Mouse (Mus musculus) G1E (cell line): ENCODE measurements around the gene Zfp213. TPM values are rescaled to one million over a fixed set of nuclear protein-coding genes. Genes with fewer than 3 reads are reported as not detected.

Experiments
- ATAC-seq: 2 replicates; pipeline ENCODE4 v1.8.0; 2016; ENCODE audit warnings: mild to moderate bottlenecking; ENCODE audit not compliant: insufficient number of reproducible peaks, poor library complexity, low FRiP score, severe bottlenecking; ENCODE audit errors: extremely low read depth
- DNase-seq: peaks from one replicate; pipeline ENCODE4 v3.0.0; 2012; ENCODE audit warnings: low spot score
- H3K27me3 ChIP-seq: 2 replicates; pipeline ENCODE4 v1.6.1; 2012; ENCODE audit warnings: mild to moderate bottlenecking, low read length, inconsistent platforms; ENCODE audit not compliant: insufficient read depth
- H3K36me3 ChIP-seq: replicated peaks from 2 replicates; pipeline ENCODE3; 2012; ENCODE audit warnings: mild to moderate bottlenecking, inconsistent platforms
- H3K4me1 ChIP-seq: 2 replicates; pipeline ENCODE4 v1.6.1; 2012; ENCODE audit warnings: low read depth, low read length, inconsistent platforms, mixed read lengths; ENCODE audit not compliant: insufficient read depth
- H3K4me3 ChIP-seq: 2 replicates; pipeline ENCODE4 v1.5.1; 2012; ENCODE audit warnings: low read depth, mild to moderate bottlenecking, inconsistent platforms, low read length, moderate library complexity, mixed read lengths
- H3K9me3 ChIP-seq: replicated peaks from 2 replicates; pipeline ENCODE4 v1.6.1; 2012; ENCODE audit warnings: inconsistent platforms
- CTCF ChIP-seq: IDR thresholded peaks from 2 replicates; pipeline ENCODE4 v1.5.1; 2012; ENCODE audit warnings: low read depth, low read length, inconsistent platforms, mixed read lengths
- GATA1 ChIP-seq: IDR thresholded peaks from 2 replicates; pipeline ENCODE4 v1.6.1; 2012; ENCODE audit warnings: borderline replicate concordance, low read length, inconsistent platforms, mixed read lengths
- GATA2 ChIP-seq: IDR thresholded peaks from 2 replicates; pipeline ENCODE4 v1.6.1; 2012; ENCODE audit warnings: low read depth, low read length, inconsistent platforms, borderline replicate concordance
- POLR2AphosphoS5 ChIP-seq: IDR thresholded peaks from 2 replicates; pipeline ENCODE4 v1.6.1; 2012; ENCODE audit warnings: low read depth, low read length, inconsistent platforms; ENCODE audit not compliant: insufficient replicate concordance
- TAL1 ChIP-seq: conservative IDR thresholded peaks from 2 replicates; pipeline ENCODE4 v1.6.1; 2012; ENCODE audit warnings: low read depth, low read length, inconsistent platforms, mixed read lengths
- polyA plus RNA-seq: library from polyadenylated mRNA; stranded (reverse); fragments of >175 nt; gene quantifications from 2 replicates; pipeline ENCODE4 v1.2.3, GENCODE M21; 2012
- total RNA-seq, 2 experiments: library from RNA; stranded (forward) in 1 of 2; stranded (reverse) in 1 of 2; fragments of 200-1000 nt in 1 of 2; fragments of >200 nt in 1 of 2; fragmentation: Nextera tagmentation in 1 of 2; gene quantifications; 2 replicates each; pipeline ENCODE4 v1.2.3; 2014 to 2017

Zfp213 gene
- total and polyA plus RNA-seq, 3 experiments = 4.2 to 7.3 (median 4.4) TPM

DNA sequence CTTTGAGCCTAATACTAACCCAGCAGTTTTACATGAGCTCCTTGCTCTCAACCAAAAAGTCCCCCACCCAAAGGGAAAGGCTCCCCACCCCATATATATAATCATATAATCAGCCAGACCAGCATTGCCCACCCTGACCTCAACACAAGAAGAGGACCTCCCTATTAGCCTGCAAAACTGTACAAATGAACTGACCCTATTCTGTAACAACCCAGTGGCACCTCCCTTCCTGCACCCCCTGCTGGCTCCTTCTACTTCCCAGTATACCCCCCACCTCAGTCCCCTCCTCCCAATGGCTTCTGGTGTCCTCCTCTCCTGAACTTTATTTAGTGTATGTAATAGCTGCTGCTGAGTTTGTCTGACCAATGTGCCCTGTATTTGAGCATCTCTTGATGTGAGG, 12.6 kb downstream of the Zfp213 start:
- Histone ChIP-seq H3K9me3 (no peaks in the 10 kb centered on the region), H3K4me1 (peaks cover 46% of the 10 kb centered on the region), H3K4me3 (peak overlapping the region; percentile 73), H3K27me3 (peaks cover 3% of the 10 kb centered on the region), H3K36me3 (peaks cover 20% of the 10 kb centered on the region)
- DNase-seq (no peak), ATAC-seq (no peak)
- no peak for TF ChIP-seq POLR2AphosphoS5

DNA sequence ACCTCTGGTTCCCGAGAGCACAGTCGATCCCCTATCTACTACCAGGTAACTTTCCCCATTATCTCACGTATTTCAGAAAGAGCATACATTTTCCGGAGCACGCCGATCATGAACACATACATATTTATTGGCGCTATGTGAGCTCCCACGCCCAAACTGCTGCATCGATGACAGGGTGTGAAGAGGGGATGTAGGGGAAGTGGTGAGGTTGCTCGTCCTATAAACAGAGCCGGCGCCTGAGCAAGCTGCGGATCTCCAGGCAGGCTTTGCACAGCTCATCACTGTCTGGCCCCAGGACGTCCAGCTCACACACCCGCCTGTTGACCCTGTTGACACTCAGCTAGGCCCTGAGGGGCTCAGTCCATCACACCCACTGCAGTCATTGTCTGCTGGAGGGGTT, 13.2 kb downstream of the Zfp213 start:
- Histone ChIP-seq H3K36me3 (peaks cover 14% of the 10 kb centered on the region), H3K4me1 (peaks cover 48% of the 10 kb centered on the region), H3K27me3 (peaks cover 3% of the 10 kb centered on the region), H3K9me3 (no peaks in the 10 kb centered on the region), H3K4me3 (peak overlapping the region; percentile 73)
- ATAC-seq = 0 out of 2 replicates have a peak, but pooled peaks have one; percentile 7
- no peak for TF ChIP-seq GATA1
- no peak for TF ChIP-seq POLR2AphosphoS5
- no peak for TF ChIP-seq CTCF
- TF ChIP-seq GATA2 = no peak
- TF ChIP-seq TAL1 = no peak
- DNase-seq = no peak

- H3K4me1 ChIP-seq = peaks cover 48% of the 10 kb centered on the region
- ATAC-seq = peak; percentile 43
Observed at GRCm38 (mm10) chr17:23550188-23550791, 13.7 kb downstream of the Zfp213 start.

DNA sequence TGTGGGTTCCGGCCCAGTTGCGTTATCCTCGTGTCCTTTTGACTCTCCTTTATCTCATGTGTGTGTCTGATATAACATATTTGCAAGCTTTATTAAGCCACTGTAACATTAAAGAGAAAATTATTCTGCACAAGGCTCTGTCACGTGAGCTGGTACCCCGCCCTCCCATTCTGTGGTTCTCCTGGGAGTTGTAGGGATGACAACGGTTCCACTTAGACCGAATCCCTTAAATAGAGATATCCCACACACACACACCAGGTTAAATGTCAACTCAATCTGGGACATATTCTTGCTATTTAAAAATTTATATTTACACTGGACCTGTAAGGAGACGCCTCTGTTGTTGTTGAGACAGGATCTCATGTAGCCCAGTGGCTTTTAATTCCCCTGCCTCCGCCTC, 14.6 kb downstream of the Zfp213 start:
- TF ChIP-seq POLR2AphosphoS5 (no peak), CTCF (no peak), GATA1 (no peak), GATA2 (no peak), TAL1 (no peak)
- peaks cover 1% of the 10 kb centered on the region for H3K36me3 ChIP-seq
- peaks cover 52% of the 10 kb centered on the region for H3K4me1 ChIP-seq
- no peak for ATAC-seq
- peak overlapping the region; percentile 73 for H3K4me3 ChIP-seq
- no peak for DNase-seq
- peaks cover 3% of the 10 kb centered on the region for H3K27me3 ChIP-seq
- no peaks in the 10 kb centered on the region for H3K9me3 ChIP-seq

More at GRCm38 (mm10) chr17:23550188-23550791, 13.7 kb downstream of the Zfp213 start:
- Histone ChIP-seq H3K4me3 (peak overlapping the region; percentile 73), H3K9me3 (no peaks in the 10 kb centered on the region), H3K36me3 (peaks cover 9% of the 10 kb centered on the region), H3K27me3 (peaks cover 3% of the 10 kb centered on the region)
- peak; percentile 50 for DNase-seq
- TF ChIP-seq POLR2AphosphoS5 = no peak
- no peak for TF ChIP-seq GATA2
- no peak for TF ChIP-seq CTCF
- TF ChIP-seq GATA1 = no peak
- no peak for TF ChIP-seq TAL1

GRCm38 (mm10) chr17:23548615-23549014, 15.4 kb downstream of the Zfp213 start:
- peak; percentile 32 for ATAC-seq
- peak overlapping the region; percentile 73 for H3K4me3 ChIP-seq
- no peaks in the 10 kb centered on the region for H3K36me3 ChIP-seq
- no peak for TF ChIP-seq GATA1
- TF ChIP-seq GATA2 = no peak
- TF ChIP-seq CTCF = no peak
- no peak for TF ChIP-seq POLR2AphosphoS5
- no peak for TF ChIP-seq TAL1
- no peaks in the 10 kb centered on the region for H3K9me3 ChIP-seq
- H3K27me3 ChIP-seq = peaks cover 3% of the 10 kb centered on the region
- H3K4me1 ChIP-seq = peaks cover 52% of the 10 kb centered on the region
- no peak for DNase-seq

DNA sequence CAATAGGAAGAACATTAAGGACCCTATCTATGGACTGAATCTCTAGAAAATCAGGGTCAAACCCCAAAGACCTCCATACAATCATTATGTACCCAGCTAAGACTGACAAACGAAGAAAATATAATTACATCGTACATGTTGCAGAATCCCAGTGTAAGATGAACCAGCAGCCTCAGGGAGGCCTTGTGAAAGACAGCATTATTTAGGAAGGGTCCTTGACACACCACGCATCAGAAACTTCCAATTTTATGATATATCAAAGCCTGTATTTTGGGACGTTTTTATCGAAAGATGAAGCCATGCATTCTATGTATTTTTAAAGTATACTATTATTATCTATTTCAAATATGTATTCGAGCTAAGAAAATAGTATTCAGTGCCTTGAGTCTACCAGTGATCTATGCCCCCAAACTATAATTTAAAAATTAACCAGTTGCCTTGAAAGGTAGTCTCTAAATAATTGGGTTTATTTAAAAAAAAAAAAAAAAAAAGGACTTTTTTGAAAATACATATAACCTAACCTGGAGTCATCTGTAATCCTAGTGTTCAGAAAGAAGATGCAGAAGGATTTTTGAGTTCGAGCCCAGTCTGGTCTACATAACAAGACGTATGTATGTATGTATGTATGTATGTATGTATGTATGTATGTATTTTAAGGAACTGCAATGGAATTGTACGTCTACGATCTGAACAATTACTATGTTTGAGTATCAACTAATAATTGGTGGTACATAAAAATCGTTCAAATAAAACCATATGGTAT, 16.2 kb downstream of the Zfp213 start:
- no peak overlapping the region; the same call in 1 of the 2 replicates for H3K4me3 ChIP-seq
- no peak for ATAC-seq
- no peak for DNase-seq
- H3K27me3 ChIP-seq = no peaks in the 10 kb centered on the region; the same call in 1 of the 2 replicates
- no peak for TF ChIP-seq GATA2
- no peaks in the 10 kb centered on the region for H3K36me3 ChIP-seq
- no peaks in the 10 kb centered on the region for H3K9me3 ChIP-seq
- H3K4me1 ChIP-seq = peaks cover 59% of the 10 kb centered on the region
